Mouse (Mus musculus): ENCODE data around the gene Chchd5. TPM values are rescaled to one million over a fixed set of nuclear protein-coding genes. Genes with fewer than 3 reads are reported as not detected.

Chchd5 gene
- total RNA-seq, 2 experiments from 2014 or later: 17.3 to 20.2 TPM

DNA sequence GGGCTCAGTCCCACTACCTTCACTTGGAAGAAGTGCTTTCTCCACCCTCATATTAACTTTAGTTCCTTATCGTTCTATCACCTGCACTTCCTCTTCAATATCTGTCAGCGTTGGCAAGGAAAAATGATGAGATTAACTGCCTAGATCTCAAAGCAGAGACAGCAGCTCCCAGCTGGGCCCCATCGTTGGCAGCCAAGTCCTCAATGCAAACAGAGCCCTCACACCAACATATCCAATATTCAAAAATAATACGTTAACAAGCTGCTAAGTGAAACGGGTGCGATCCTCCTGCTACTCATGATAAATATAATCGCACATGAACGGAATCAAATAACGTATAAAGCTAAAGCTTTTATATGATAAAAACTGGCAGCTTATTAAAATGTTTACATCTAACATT lies 21.6 kb downstream of the Chchd5 start:
- no peak for DNase-seq

DNA sequence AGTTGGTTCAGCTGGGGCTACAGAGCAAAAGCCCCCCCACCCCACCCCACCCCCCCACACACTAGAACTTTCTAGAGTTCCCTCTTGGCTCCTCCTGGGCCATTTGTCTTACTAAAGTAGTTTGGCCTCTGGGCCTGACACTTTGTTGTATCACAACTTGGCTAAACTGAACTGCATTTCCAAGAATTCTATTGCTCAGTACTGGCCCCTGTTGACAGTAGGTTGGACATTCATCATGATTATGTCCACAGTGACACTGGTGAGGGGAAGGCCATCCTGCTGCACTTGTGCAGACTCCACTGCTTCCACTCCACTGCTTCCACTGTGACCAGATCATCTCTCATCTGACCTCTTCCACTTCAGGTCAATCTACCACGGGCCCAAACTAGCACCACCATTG lies 23.3 kb downstream of the Chchd5 start:
- DNase-seq: peak; percentile 14

DNA sequence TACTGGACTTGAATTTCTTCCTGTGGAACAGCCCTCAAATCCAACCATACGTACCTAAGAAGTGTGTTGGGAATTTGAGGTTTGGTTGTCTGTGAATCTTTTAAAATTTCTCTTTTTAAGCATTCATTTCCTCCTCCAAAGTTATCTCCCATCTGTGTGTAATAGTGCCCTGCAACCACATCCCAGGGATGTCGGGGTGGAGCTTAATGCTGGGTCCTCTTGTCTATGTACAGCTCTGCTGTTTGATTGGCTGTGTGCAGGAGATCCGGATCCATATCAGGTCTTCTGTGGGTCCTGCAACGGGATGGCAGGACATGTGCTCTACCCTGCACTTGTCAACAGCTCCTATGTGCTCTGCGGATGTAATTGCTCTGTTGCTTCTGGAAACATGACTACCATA lies 35.3 kb downstream of the Chchd5 start:
- no peak for DNase-seq

DNA sequence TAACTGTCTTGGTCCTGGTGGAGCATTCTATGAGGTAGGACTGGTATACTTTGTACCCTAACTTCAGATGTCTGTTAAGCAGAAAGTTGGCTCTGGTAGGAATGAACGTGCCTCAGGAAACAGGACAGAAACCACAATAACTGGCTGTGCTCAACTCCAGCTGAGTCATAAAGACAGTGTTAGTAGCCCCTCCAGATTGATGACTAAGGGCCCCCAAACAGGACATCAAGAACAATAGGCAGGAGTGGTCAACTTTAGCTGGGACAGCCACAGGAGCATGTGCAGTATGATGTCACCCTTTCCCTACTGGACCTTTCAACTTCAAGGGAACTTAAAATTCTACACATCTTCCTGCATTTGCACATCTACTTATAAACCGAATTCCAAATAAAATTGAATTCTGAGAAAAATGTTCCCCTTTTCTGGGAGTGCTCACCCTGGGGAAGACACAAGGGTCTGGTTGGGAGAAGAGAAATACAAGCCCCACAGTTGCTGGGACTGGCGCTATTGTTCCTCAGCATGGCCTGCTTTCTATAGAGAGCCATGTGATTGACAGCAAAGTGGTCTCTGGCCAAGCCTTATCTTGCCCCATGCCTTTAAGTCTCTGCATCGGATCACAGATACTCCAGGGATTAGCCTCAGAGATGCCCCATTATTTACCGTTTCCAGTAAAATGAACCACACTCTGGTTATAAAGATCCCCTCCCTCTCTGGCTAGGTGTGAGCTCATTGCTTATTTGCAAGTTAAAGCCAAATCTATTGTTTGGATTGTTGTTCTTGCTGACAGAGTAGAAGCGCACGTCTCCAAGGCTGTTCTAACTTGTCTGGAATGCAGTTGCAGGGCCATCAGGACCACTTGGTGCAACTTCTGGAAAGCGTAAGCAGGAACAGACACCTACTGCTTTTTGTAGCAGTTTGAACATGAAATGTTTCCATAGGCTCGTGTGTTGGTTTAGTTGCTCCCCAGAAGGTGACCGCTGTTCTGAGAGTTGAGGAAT lies 37.3 kb downstream of the Chchd5 start:
- DNase-seq: no peak

DNA sequence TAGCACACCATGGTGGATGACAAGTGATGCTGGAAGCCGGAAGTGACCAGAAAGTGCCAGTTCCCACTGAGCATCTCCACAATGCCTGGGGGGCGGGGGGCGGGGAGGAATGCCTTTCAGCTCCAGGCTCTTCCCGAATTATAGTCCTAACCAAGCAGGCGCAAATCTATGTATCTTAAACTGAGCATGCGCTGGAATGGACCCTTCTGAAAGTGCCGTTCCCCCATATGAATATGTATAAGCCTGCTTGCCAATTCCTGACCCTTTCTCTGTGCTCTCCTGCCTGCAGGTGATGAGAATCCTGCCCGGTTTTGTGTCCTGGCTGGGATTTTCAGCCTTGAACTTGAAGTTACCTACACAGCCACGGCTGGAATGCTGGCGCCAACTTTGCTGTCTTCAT lies 43.9 kb downstream of the Chchd5 start:
- no peak for DNase-seq

DNA sequence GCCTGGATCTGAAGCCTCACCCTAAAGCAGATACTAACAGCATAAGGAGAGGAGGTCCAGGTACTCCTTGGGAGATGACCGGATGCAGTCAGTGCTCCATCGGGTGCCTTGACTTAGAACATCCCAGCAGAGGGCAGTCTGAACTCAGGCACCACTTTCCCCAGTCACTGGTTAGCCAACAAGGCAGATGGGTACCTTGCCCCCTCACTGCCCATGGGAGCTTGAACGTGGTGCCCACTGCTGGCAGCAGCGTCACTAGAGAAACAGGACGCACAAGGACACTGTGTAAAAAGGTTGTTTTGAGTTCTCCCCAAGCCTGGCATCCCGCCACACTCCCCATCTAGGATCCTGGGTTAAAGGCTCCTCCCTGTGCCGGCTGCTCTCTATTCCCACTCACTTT lies 45.0 kb downstream of the Chchd5 start:
- DNase-seq: peak; percentile 59

DNA sequence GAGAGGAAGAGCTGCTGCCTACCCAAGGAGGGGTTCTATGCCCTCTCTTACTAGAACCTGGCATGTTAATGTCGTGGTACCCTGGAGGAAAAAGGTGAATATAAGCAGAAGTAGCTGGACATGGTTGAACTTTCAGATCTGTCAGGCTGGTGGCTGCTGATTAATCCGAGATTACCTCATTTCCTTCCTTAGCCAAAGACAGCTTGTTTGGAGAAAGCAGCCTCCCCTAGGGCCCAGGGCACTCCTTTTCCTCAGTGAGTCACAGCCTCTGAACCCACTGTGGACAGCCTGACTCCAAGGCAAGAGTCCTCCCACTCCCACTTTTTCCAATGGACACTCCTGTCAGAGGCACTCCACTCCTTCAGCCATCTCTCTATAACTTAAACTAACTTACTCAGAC lies 46.1 kb downstream of the Chchd5 start:
- DNase-seq: no peak

DNA sequence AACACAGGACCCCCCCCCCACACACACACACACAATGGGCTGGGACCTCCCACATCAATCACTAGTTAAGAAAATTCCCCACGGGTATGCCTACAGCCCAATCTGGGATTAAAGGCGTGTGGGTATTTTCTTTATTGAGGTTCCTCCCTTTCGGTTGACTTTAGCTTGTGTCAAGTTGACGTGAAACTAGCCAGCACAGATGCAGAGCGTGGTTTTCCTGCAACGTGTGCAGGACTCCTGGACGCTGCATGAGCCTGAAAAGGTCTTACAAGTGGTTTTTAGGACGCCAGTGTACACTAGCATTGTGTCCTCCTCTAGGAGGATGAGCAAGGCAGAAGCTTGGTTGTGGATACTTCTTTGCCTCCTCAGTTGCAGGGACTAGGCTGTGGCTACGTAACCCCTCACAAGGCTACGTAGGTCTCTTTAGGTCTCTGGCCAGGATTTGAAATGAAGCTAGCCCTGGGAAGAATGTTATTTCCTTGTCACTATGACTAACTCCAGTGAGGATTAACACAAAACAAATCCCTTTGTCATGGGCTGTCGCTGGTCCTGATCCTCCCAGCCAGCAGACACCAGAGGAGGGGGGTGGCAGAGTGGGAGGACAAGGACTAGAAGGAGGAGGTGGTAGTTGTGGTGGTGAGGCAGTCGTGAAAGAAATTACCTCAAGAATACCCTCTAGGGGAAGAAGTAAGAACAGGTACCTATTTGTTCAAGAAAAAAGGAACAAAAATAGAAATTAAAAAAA lies 47.3 kb downstream of the Chchd5 start:
- DNase-seq: no peak

DNA sequence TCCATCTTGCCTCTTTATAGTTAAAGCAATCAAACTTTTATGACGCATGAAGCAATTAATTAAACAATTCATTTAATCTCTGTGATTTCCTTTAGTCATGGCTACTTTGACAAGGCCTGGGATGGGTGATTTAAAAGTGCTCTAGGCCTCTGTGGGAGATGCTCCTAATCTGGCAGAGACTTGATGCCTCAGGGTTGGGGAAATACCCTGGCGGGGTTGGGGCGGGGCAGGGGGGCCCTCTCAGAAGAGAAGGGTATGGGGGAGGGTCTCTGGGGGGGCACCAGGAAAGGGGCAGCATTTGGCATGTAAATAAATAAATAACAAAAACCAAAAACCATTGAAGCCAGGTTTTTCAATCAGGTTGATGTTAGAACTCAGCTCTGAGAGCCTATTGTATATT lies 48.2 kb downstream of the Chchd5 start:
- no peak for DNase-seq

DNA sequence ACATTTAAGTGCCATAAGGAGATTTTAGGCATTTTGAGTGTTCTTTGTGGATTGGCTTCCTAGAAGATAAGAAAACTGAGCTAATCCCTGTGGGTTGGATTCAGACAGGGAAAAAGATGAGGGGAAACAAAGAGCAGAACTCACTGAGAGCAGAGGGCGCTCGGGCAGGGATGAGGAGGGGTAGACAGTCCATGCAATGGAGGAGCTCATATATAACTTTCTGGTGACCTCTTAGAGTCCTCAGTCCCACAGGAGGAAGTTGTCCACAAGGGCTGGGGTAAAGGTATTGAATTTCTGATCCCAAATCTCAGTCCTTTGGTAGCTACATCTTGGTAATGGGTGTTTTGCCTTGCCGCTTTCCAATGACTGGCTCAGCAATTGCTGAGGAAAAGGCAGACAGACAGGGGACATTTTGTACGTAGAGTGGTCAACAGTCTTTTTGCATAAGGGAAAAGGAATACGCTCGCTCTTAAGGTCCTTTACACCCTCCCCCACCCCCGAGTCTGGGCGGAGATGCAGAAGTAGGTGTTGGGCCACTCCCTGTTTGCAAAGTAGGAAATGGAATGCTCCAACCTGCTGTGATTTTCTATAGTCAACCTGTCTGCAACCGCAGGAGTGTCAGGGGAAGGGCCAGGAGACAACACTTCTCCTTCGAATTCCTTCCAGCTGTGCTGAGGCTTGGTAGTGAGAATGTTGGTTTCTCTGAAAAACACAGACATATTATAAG lies 48.8 kb downstream of the Chchd5 start:
- no peak for DNase-seq

DNA sequence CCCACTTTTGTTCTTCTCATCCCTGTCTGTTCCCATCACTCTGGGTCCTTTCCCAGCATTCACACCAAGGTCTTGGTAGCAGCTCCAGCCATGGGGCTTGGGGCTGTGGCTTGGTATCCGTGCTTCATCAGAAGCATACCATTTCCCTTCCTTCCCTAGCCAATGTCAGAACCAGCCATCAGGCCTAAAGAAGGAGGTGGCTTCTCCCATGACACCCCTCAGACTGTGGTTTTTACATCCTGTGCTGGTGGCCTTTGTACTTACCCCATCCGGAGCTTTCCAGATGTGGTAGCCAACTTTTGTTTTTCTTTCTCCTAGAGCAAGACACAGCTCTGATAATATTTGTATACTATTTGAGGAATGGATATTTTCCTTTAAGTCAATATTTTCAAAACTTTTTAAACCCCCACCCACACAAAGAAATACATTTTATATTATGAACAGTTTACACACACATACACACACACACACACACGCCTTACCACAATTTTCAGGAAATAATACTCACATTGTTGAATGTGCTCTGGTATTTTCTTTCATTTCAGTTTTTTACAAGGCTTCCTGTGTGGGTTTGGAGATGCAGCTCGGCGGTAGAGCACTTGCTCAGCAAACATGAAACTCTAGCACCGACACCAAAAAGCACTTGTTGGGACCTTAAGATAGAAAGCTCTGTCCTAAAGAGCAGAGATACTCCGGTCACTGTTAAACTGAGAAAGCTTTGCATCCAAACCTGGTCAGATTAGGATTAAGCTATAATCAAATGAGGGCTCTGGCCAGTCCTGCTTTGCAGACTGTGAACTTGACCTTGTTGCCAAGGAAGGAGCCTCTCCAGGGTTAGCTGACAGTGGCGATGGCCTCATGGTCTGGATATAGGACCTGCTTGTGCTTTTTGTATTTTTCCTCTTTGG lies 50.7 kb downstream of the Chchd5 start:
- DNase-seq: no peak

DNA sequence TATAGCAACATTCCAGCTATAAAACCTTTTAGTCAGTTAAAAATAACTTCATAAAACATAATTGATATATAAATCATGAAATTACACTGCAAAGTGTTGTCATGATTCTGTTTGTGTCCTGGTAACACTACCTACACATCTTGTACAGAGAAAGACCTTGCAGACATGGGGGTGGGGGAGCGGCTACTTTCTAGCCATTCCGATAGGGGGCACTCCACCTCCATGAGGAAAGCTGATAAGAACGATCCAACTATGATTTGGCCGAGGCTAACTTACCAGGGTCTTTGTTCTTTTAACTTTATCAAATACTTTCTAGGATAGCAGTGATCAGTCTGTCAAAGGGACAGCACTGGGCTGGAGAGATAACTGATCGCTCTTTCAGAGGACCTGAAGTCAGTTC lies 52.0 kb downstream of the Chchd5 start:
- no peak for DNase-seq

DNA sequence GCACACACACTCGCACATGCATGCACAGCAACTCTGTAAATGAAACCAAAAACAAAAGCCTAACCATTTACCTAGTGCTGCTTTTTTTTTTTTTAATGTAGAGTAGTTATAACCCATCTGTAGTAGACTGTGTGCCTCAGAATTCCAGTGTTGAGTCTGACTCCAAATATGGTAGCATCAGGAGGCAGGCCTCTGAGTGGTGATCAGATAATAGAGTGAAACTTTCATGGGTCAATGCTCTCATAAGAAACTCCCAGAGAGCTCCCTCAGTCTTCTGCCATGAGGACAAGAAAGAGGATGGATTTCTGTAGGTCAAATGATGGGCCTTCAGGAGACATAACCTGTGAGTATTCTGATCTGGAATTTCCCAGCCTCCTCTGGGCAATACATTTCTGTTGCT lies 52.9 kb downstream of the Chchd5 start:
- DNase-seq: no peak

DNA sequence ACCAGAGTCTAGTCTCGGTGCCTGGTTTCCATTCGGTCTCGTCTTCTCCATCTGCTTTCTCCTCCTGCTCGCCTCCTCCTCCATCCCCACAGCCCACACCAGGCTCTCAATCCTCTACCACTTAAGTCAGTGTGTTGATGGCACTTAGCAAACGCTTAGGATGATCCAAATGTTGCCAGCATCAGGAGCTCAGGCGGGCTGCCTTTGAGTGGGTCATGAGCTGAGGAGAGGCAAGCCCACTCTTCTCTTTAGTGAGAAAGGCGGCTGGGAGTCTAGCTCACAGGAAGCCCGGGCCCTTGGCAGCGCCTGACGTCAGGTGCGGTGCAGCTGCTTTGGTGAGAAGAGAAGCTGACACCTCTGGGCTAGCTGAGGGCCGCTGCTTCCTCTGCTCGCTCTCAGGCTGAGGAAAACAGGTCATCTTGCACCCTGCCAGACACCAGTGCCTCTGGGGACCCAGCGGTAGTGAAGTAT lies 54.1 kb downstream of the Chchd5 start:
- DNase-seq: no peak

Other genes starting within 250 kb of the Chchd5 start
- gene Zc3h8, start 185.6 kb upstream of the Chchd5 start, total RNA-seq (2021): 1 to 10 TPM; 3.8 to 4.7 TPM
- 10 to 100 TPM in 1 of 2 experiments, 1 to 10 TPM in 1; 5.7 to 11.1 TPM for gene Zc3h6, start 162.3 kb upstream of the Chchd5 start, total RNA-seq (2021)
- gene Gm10762, start 162.0 kb upstream of the Chchd5 start, total RNA-seq (2021): 10 to 100 TPM; 11.1 to 13.0 TPM
- gene Vinac1, start 81.5 kb upstream of the Chchd5 start, total RNA-seq (2021): under 1 TPM; 0.06 to 0.18 TPM
- gene Ttl, start 63.8 kb upstream of the Chchd5 start, total RNA-seq (2021): 10 to 100 TPM in 1 of 2 experiments, 1 to 10 TPM in 1; 9.9 to 14.1 TPM
- 10 to 100 TPM; 16.6 to 19.8 TPM for gene Polr1b, start 28.7 kb upstream of the Chchd5 start, total RNA-seq (2021)
- 10 to 100 TPM; 19.0 to 19.9 TPM for gene Slc20a1, start 69.1 kb downstream of the Chchd5 start, total RNA-seq (2021)
- 10 to 100 TPM in 1 of 2 experiments, 1 to 10 TPM in 1; 9.9 to 11.7 TPM for gene Ckap2l, start 167.5 kb downstream of the Chchd5 start, total RNA-seq (2021)
- 1 to 10 TPM in 1 of 2 experiments, under 1 TPM in 1; 0.73 to 1.2 TPM for gene Il1a, start 180.3 kb downstream of the Chchd5 start, total RNA-seq (2021)
- gene Il1b, start 241.4 kb downstream of the Chchd5 start, total RNA-seq (2021): under 1 TPM; 0.55 to 0.63 TPM